Mouse (Mus musculus): Measurements from ENCODE around the gene 1700007K13Rik. TPM values are rescaled to one million over a fixed set of nuclear protein-coding genes. Genes with fewer than 3 reads are reported as not detected.

Gene 1700007K13Rik
- polyA plus RNA-seq, 1 experiment from 2014 or later = 3.1 TPM

GRCm38 (mm10) chr2:28433512-28433911 is 32.6 kb downstream of the 1700007K13Rik start:
- Histone ChIP-seq H3K4me1 (replicated peaks) (0 out of 2 replicates have a peak, but pooled peaks cover 2% of the 10 kb centered on the region), H3K4me2 (no peak overlapping the region), H3K27me3 (no peaks in the 10 kb centered on the region), H3K27ac (no peak overlapping the region), H3K9me3 (no peaks in the 10 kb centered on the region), H3K36me3 (no peaks in the 10 kb centered on the region), H3K4me3 (no peak overlapping the region), H3K9ac (no peak overlapping the region)
- no peak for ATAC-seq (ENCODE audit: low FRiP score)
- no CpG with 5 or more reads among the region's 2 CpGs for WGBS

DNA sequence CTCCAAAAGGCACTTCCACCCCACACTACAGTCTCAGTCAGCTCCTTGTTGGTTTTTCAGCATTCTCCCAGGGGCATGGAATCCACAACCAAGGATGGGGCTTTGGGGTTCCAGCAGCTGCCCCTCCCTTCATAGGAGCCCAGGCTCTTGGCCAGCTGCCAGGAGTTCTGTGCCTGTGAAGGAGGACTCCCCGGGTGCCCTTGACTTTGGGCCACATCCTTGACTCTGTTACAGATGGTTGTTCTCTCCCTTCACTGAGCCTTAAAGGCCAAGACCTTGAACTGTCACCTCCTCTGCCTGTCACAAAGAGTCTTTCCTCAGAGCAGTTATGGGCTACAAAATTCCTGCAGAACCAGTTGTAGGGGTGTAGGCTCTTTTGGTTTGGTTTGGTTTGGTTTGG is 33.3 kb downstream of the 1700007K13Rik start:
- Histone ChIP-seq H3K27me3 (no peaks in the 10 kb centered on the region), H3K4me3 (no peak overlapping the region), H3K4me2 (no peak overlapping the region), H3K36me3 (no peaks in the 10 kb centered on the region), H3K9me3 (no peaks in the 10 kb centered on the region), H3K9ac (no peak overlapping the region), H3K4me1 (replicated peaks) (0 out of 2 replicates have a peak, but pooled peaks cover 2% of the 10 kb centered on the region), H3K27ac (no peak overlapping the region)
- ATAC-seq (ENCODE audit: low FRiP score) = no peak
- WGBS = 29% methylated on average over 1 of the region's 1 CpGs

GRCm38 (mm10) chr2:28430846-28431245 is 35.3 kb downstream of the 1700007K13Rik start:
- H3K9me3 ChIP-seq = no peaks in the 10 kb centered on the region
- no peaks in the 10 kb centered on the region for H3K27me3 ChIP-seq
- 69% methylated on average over 6 of the region's 6 CpGs for WGBS
- H3K36me3 ChIP-seq = no peaks in the 10 kb centered on the region
- peaks cover 9% of the 10 kb centered on the region for H3K4me1 ChIP-seq (replicated peaks)
- no peak overlapping the region for H3K9ac ChIP-seq
- ATAC-seq (ENCODE audit: low FRiP score) = no peak
- H3K4me2 ChIP-seq = no peak overlapping the region
- no peak overlapping the region for H3K4me3 ChIP-seq
- no peak overlapping the region for H3K27ac ChIP-seq

DNA sequence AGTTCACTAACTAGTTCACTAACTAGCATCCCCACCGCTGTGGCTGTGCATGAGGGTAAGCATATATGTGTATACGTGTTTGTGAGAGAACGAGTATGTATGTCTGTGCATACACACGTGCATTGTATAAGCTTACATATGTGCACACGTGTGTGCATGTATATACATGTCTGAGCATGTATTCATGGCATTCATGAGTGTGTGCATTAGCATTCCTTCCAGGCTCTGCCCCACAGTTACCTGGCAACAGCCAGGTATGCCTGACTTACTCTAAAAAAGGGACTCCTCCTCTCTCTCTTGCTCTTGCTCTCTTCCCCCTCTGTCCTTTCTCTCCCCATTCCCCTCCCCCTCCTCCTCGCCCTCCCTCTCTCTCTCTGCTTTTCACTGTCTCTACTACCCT is 38.9 kb downstream of the 1700007K13Rik start:
- Histone ChIP-seq H3K4me2 (no peak overlapping the region), H3K4me3 (no peak overlapping the region), H3K9ac (no peak overlapping the region), H3K27me3 (no peaks in the 10 kb centered on the region), H3K36me3 (no peaks in the 10 kb centered on the region), H3K9me3 (no peaks in the 10 kb centered on the region), H3K4me1 (replicated peaks) (peaks cover 16% of the 10 kb centered on the region), H3K27ac (no peak overlapping the region)
- ATAC-seq (ENCODE audit: low FRiP score) = no peak
- WGBS = 85% methylated on average over 6 of the region's 6 CpGs

DNA sequence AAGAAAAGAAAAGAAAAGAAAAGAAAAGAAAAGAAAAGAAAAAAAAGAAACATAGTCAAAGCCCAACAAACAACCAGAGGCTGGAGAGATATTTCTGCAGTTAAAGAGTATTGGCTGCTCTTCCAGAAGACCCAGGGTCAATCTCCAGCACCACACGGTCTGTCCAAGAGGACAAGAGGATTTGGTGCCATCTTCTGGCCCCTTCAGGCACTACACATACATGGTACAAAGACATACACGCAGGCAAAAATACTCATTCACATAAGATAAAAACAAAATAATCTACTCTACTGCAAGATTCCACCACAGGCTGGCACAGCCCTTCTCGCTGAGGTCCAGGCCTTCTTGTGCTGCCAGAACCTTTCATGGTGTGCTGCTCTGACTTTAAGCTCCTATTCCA is 43.0 kb downstream of the 1700007K13Rik start:
- 27% methylated on average over 3 of the region's 3 CpGs for WGBS
- no peak overlapping the region for H3K4me3 ChIP-seq
- no peaks in the 10 kb centered on the region for H3K36me3 ChIP-seq
- no peaks in the 10 kb centered on the region for H3K9me3 ChIP-seq
- peaks cover 7% of the 10 kb centered on the region; the same call in 1 of the 2 replicates for H3K27me3 ChIP-seq
- ATAC-seq (ENCODE audit: low FRiP score) = no peak
- no peak overlapping the region for H3K9ac ChIP-seq
- H3K4me2 ChIP-seq = no peak overlapping the region
- no peak overlapping the region for H3K27ac ChIP-seq
- H3K4me1 ChIP-seq (replicated peaks) = peaks cover 18% of the 10 kb centered on the region

- WGBS = 15% methylated on average over 4 of the region's 4 CpGs
- no peak overlapping the region for H3K27ac ChIP-seq
- H3K27me3 ChIP-seq = peaks cover 13% of the 10 kb centered on the region; the same call in 1 of the 2 replicates
- H3K4me3 ChIP-seq = no peak overlapping the region
- no peaks in the 10 kb centered on the region for H3K36me3 ChIP-seq
- peak; percentile 27; the same call in 1 of the 2 replicates for ATAC-seq (ENCODE audit: low FRiP score)
- H3K9me3 ChIP-seq = no peaks in the 10 kb centered on the region
- H3K9ac ChIP-seq = no peak overlapping the region
- H3K4me2 ChIP-seq = no peak overlapping the region
- H3K4me1 ChIP-seq (replicated peaks) = peaks cover 22% of the 10 kb centered on the region
Measured at GRCm38 (mm10) chr2:28419898-28420297, 46.2 kb downstream of the 1700007K13Rik start.

- Histone ChIP-seq H3K4me1 (replicated peaks) (peaks cover 22% of the 10 kb centered on the region), H3K4me2 (no peak overlapping the region), H3K9ac (no peak overlapping the region), H3K4me3 (no peak overlapping the region), H3K27ac (no peak overlapping the region), H3K36me3 (no peaks in the 10 kb centered on the region), H3K27me3 (peaks cover 14% of the 10 kb centered on the region; the same call in 1 of the 2 replicates), H3K9me3 (no peaks in the 10 kb centered on the region)
- ATAC-seq (ENCODE audit: low FRiP score) = peak; percentile 52; the same call in 1 of the 2 replicates
- 35% methylated on average over 2 of the region's 2 CpGs for WGBS
Measured at GRCm38 (mm10) chr2:28418034-28418433, 48.1 kb downstream of the 1700007K13Rik start.

DNA sequence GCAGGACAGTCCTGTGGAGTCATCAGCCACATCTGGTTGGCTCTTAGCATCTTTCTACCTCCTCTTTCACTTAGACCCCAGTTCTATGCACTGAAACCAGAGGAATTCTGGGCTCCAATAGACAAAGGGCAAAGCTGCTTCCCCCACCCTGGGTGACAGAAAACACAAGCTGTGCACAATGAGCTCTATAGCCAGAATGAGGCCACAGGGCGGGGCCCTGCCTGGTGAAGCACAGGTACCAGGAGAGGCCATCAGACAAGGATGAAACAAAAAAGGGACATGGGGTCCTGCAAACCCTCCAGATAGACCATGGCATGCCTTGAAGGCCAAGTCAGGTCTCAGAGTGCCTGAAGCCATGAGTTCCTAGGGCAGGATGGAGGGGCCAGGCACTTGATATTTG is 49.6 kb downstream of the 1700007K13Rik start:
- WGBS = 85% methylated on average over 1 of the region's 1 CpGs
- Histone ChIP-seq H3K4me1 (replicated peaks) (peaks cover 22% of the 10 kb centered on the region), H3K36me3 (no peaks in the 10 kb centered on the region), H3K4me3 (no peak overlapping the region), H3K27ac (no peak overlapping the region), H3K9me3 (no peaks in the 10 kb centered on the region), H3K4me2 (no peak overlapping the region), H3K9ac (no peak overlapping the region), H3K27me3 (peaks cover 19% of the 10 kb centered on the region; the same call in 1 of the 2 replicates)
- ATAC-seq (ENCODE audit: low FRiP score) = no peak

DNA sequence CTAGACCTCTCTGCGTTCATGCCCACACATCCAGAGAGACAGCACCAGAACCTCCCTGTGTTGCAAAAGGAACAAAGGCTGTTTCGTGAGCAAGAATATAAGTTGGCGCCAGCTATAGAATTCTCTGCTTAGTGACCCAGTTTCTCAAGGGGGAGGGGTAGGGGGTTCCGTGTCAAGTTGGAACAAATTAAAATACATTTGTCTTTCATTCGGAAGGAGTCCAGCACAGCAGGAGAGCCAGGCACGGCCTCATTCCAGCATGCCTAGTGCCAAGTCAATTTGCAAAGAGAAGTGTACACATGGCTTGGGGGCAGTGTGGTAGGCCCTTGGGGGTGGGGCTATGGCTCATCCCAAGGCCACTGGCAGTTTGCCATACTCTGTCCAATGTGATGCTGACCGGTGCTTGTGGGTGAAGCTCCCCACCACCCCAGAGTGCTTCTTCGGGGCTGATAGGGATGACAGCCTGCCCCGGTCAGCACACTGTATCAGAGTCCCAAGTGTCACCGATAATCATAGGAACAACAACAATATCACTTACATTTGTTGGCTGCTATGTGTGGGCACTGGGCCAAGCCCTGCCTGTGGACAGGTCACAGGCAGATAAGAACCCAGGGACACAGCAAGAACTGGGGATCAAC is 50.6 kb downstream of the 1700007K13Rik start:
- WGBS = 45% methylated on average over 10 of the region's 10 CpGs
- Histone ChIP-seq H3K4me2 (no peak overlapping the region), H3K27ac (peak overlapping the region; percentile 62; the same call in 1 of the 2 replicates), H3K4me1 (replicated peaks) (peaks cover 22% of the 10 kb centered on the region), H3K36me3 (no peaks in the 10 kb centered on the region), H3K9ac (no peak overlapping the region), H3K9me3 (no peaks in the 10 kb centered on the region), H3K27me3 (peaks cover 19% of the 10 kb centered on the region; the same call in 1 of the 2 replicates), H3K4me3 (no peak overlapping the region)
- no peak for ATAC-seq (ENCODE audit: low FRiP score)

GRCm38 (mm10) chr2:28414757-28415137 is 51.4 kb downstream of the 1700007K13Rik start:
- H3K4me1 ChIP-seq (replicated peaks) = peaks cover 24% of the 10 kb centered on the region
- H3K9me3 ChIP-seq = no peaks in the 10 kb centered on the region
- WGBS = 91% methylated on average over 5 of the region's 5 CpGs
- no peaks in the 10 kb centered on the region for H3K36me3 ChIP-seq
- no peak overlapping the region for H3K4me3 ChIP-seq
- peaks cover 19% of the 10 kb centered on the region; the same call in 1 of the 2 replicates for H3K27me3 ChIP-seq
- no peak overlapping the region for H3K9ac ChIP-seq
- H3K4me2 ChIP-seq = no peak overlapping the region
- no peak overlapping the region for H3K27ac ChIP-seq
- no peak for ATAC-seq (ENCODE audit: low FRiP score)

- H3K4me1 ChIP-seq (replicated peaks) = peaks cover 29% of the 10 kb centered on the region
- no peak overlapping the region for H3K4me2 ChIP-seq
- ATAC-seq (ENCODE audit: low FRiP score) = no peak
- no peak overlapping the region for H3K9ac ChIP-seq
- 95% methylated on average over 5 of the region's 5 CpGs for WGBS
- H3K27me3 ChIP-seq = peaks cover 19% of the 10 kb centered on the region; the same call in 1 of the 2 replicates
- no peak overlapping the region for H3K27ac ChIP-seq
- H3K4me3 ChIP-seq = no peak overlapping the region
- H3K36me3 ChIP-seq = no peaks in the 10 kb centered on the region
- H3K9me3 ChIP-seq = no peaks in the 10 kb centered on the region
Measured at GRCm38 (mm10) chr2:28414116-28414756, 51.9 kb downstream of the 1700007K13Rik start.

GRCm38 (mm10) chr2:28412936-28413335 is 53.2 kb downstream of the 1700007K13Rik start:
- H3K9ac ChIP-seq = no peak overlapping the region
- H3K4me3 ChIP-seq = no peak overlapping the region
- WGBS = 73% methylated on average over 6 of the region's 6 CpGs
- no peaks in the 10 kb centered on the region for H3K36me3 ChIP-seq
- no peak for ATAC-seq (ENCODE audit: low FRiP score)
- peaks cover 33% of the 10 kb centered on the region for H3K4me1 ChIP-seq (replicated peaks)
- no peak overlapping the region for H3K4me2 ChIP-seq
- H3K27ac ChIP-seq = no peak overlapping the region
- 0 out of 2 replicates have a peak, but pooled peaks cover 12% of the 10 kb centered on the region for H3K27me3 ChIP-seq
- H3K9me3 ChIP-seq = no peaks in the 10 kb centered on the region

Measured in hindbrain, embryonic 13.5 days (tissue).